Mouse (Mus musculus) MEL (cell line): ENCODE measurements at regions not wholly inside any gene's neighbourhood (a gene's known extent, or its start where the extent isn't known, plus 50 kb on each side); places are given as distances from the start of the nearest gene placed in this dataset.

Source experiments
- DNase-seq: peaks from one replicate; pipeline ENCODE4 v3.0.0; 2011; ENCODE audit warnings: low read depth, low spot score
- H3K27ac ChIP-seq: 2 replicates; pipeline ENCODE4 v1.5.1; 2012; ENCODE audit warnings: low read depth, mild to moderate bottlenecking, control low read depth, low read length, moderate library complexity; ENCODE audit not compliant: control insufficient read depth
- H3K27me3 ChIP-seq, 2 experiments: fragments of 150-350 bp in 1 of 2; sonication (generic) in 1 of 2; 2 replicates each; pipeline ENCODE4 v1.6.1; 2012; ENCODE audit warnings: low read length in 2 of 2, mild to moderate bottlenecking in 2 of 2, improper control_type of control experiment in 1 of 2, moderate library complexity in 1 of 2; ENCODE audit not compliant: insufficient read depth in 2 of 2, control insufficient read depth in 1 of 2
- H3K36me3 ChIP-seq, 2 experiments: 2 replicates each; pipeline ENCODE4 v1.6.1; 2012 to 2014; ENCODE audit warnings: low read length in 2 of 2, improper control_type of control experiment in 1 of 2, inconsistent platforms in 1 of 2, mild to moderate bottlenecking in 1 of 2; ENCODE audit not compliant: insufficient read depth in 2 of 2, control insufficient read depth in 1 of 2
- H3K4me1 ChIP-seq, 2 experiments: fragments of 150-350 bp in 1 of 2; sonication (generic) in 1 of 2; 2 replicates each; pipeline ENCODE4 v1.6.1; 2012; ENCODE audit warnings: low read length in 2 of 2, improper control_type of control experiment in 1 of 2, mild to moderate bottlenecking in 1 of 2; ENCODE audit not compliant: insufficient read depth in 2 of 2, control insufficient read depth in 1 of 2
- H3K4me3 ChIP-seq, 2 experiments: fragments of 150-350 bp in 1 of 2; sonication (generic) in 1 of 2; 2 replicates each; pipeline ENCODE4 v1.5.1; 2012; ENCODE audit warnings: low read depth in 2 of 2, low read length in 2 of 2, mild to moderate bottlenecking in 2 of 2, moderate library complexity in 2 of 2, control low read depth in 1 of 2, improper control_type of control experiment in 1 of 2; ENCODE audit not compliant: control insufficient read depth in 1 of 2, insufficient read depth in 1 of 2
- H3K79me2 ChIP-seq: 2 replicates; pipeline ENCODE4 v1.6.1; 2012; ENCODE audit warnings: mild to moderate bottlenecking, low read length, moderate library complexity; ENCODE audit not compliant: control insufficient read depth, poor library complexity, insufficient read depth
- H3K9ac ChIP-seq: 2 replicates; pipeline ENCODE4 v1.6.1; 2012; ENCODE audit warnings: low read depth, mild to moderate bottlenecking, control low read depth, low read length, moderate library complexity; ENCODE audit not compliant: control insufficient read depth, poor library complexity, severe bottlenecking
- H3K9me3 ChIP-seq: fragments of 150-350 bp; sonication (generic); replicated peaks from 2 replicates; pipeline ENCODE4 v1.6.1; 2012; ENCODE audit warnings: mild to moderate bottlenecking, low read length, improper control_type of control experiment, moderate library complexity; ENCODE audit not compliant: insufficient read depth
- BHLHE40 ChIP-seq: IDR thresholded peaks from 2 replicates; pipeline ENCODE4 v1.6.1; 2012; ENCODE audit warnings: low read depth, mild to moderate bottlenecking, inconsistent platforms, low read length, improper control_type of control experiment, borderline replicate concordance
- CHD2 ChIP-seq: IDR thresholded peaks from 2 replicates; pipeline ENCODE4 v1.6.1; 2011; ENCODE audit warnings: low read length, improper control_type of control experiment
- CTCF ChIP-seq, 3 experiments: IDR thresholded peaks in 2 of 3; conservative IDR thresholded peaks in 1 of 3; 2 replicates each; pipeline ENCODE4 v1.5.1; 2011 to 2012; ENCODE audit warnings: low read length in 3 of 3, low read depth in 2 of 3, mild to moderate bottlenecking in 2 of 3, improper control_type of control experiment in 1 of 3, inconsistent platforms in 1 of 3, mixed read lengths in 1 of 3, moderate library complexity in 1 of 3; ENCODE audit not compliant: control insufficient read depth in 1 of 3, insufficient read depth in 1 of 3, poor library complexity in 1 of 3, severe bottlenecking in 1 of 3
- E2F4 ChIP-seq: IDR thresholded peaks from 2 replicates; pipeline ENCODE4 v1.6.1; 2011; ENCODE audit warnings: low read depth, low read length, improper control_type of control experiment, borderline replicate concordance
- ELF1 ChIP-seq: IDR thresholded peaks from 2 replicates; pipeline ENCODE4 v1.6.1; 2014; ENCODE audit warnings: low read depth, mild to moderate bottlenecking, inconsistent platforms, low read length, improper control_type of control experiment, moderate library complexity
- HCFC1 ChIP-seq: IDR thresholded peaks from 2 replicates; pipeline ENCODE4 v1.6.1; 2012; ENCODE audit warnings: low read depth, mild to moderate bottlenecking, inconsistent platforms, low read length, improper control_type of control experiment, moderate library complexity
- KAT2A ChIP-seq: conservative IDR thresholded peaks from 2 replicates; pipeline ENCODE4 v1.6.1; 2012; ENCODE audit warnings: low read depth, low read length, improper control_type of control experiment, inconsistent platforms
- MAFK ChIP-seq: IDR thresholded peaks from 2 replicates; pipeline ENCODE4 v1.6.1; 2011; ENCODE audit warnings: low read depth, mild to moderate bottlenecking, low read length, improper control_type of control experiment, borderline replicate concordance
- MAZ ChIP-seq: IDR thresholded peaks from 2 replicates; pipeline ENCODE4 v1.6.1; 2012; ENCODE audit warnings: low read depth, mild to moderate bottlenecking, inconsistent platforms, low read length, improper control_type of control experiment
- MXI1 ChIP-seq: IDR thresholded peaks from 2 replicates; pipeline ENCODE4 v1.6.1; 2011; ENCODE audit warnings: mild to moderate bottlenecking, low read depth, low read length, improper control_type of control experiment
- MYC ChIP-seq: IDR thresholded peaks from 2 replicates; pipeline ENCODE4 v1.6.1; 2011; ENCODE audit warnings: low read depth, mild to moderate bottlenecking, low read length, improper control_type of control experiment, moderate library complexity
- NRF1 ChIP-seq: IDR thresholded peaks from 2 replicates; pipeline ENCODE4 v1.6.1; 2014; ENCODE audit warnings: low read depth, mild to moderate bottlenecking, inconsistent platforms, low read length, improper control_type of control experiment, moderate library complexity; ENCODE audit not compliant: poor library complexity, insufficient read depth, severe bottlenecking
- RCOR1 ChIP-seq: IDR thresholded peaks from 2 replicates; pipeline ENCODE4 v1.6.1; 2012; ENCODE audit warnings: low read depth, mild to moderate bottlenecking, inconsistent platforms, low read length, improper control_type of control experiment
- SMC3 ChIP-seq: IDR thresholded peaks from 2 replicates; pipeline ENCODE4 v1.6.1; 2011; ENCODE audit warnings: low read depth, low read length, improper control_type of control experiment
- TAL1 ChIP-seq: IDR thresholded peaks from 2 replicates; pipeline ENCODE4 v1.6.1; 2012; ENCODE audit warnings: mild to moderate bottlenecking, inconsistent platforms, low read length, moderate library complexity, mixed read lengths
- TCF12 ChIP-seq: IDR thresholded peaks from 2 replicates; pipeline ENCODE4 v1.6.1; 2014; ENCODE audit warnings: low read depth, mild to moderate bottlenecking, inconsistent platforms, low read length, improper control_type of control experiment, moderate library complexity
- UBTF ChIP-seq: IDR thresholded peaks from 2 replicates; pipeline ENCODE4 v1.6.1; 2012; ENCODE audit warnings: low read depth, mild to moderate bottlenecking, inconsistent platforms, low read length, improper control_type of control experiment, moderate library complexity, borderline replicate concordance; ENCODE audit not compliant: insufficient read depth
- USF2 ChIP-seq, 2 experiments: IDR thresholded peaks; 2 replicates each; pipeline ENCODE4 v1.6.1; 2011 to 2012; ENCODE audit warnings: improper control_type of control experiment in 2 of 2, low read length in 2 of 2, borderline replicate concordance in 1 of 2, inconsistent platforms in 1 of 2, low read depth in 1 of 2, mild to moderate bottlenecking in 1 of 2; ENCODE audit not compliant: insufficient read depth in 1 of 2
- ZC3H11A ChIP-seq: IDR thresholded peaks from 2 replicates; pipeline ENCODE4 v1.6.1; 2012; ENCODE audit warnings: low read depth, mild to moderate bottlenecking, inconsistent platforms, low read length, improper control_type of control experiment
- ZKSCAN1 ChIP-seq: IDR thresholded peaks from 2 replicates; pipeline ENCODE4 v1.6.1; 2012; ENCODE audit warnings: low read depth, mild to moderate bottlenecking, inconsistent platforms, low read length, improper control_type of control experiment, moderate library complexity
- ZMIZ1 ChIP-seq: IDR thresholded peaks from 2 replicates; pipeline ENCODE4 v1.6.1; 2012; ENCODE audit warnings: low read depth, mild to moderate bottlenecking, inconsistent platforms, low read length, improper control_type of control experiment, moderate library complexity

DNA sequence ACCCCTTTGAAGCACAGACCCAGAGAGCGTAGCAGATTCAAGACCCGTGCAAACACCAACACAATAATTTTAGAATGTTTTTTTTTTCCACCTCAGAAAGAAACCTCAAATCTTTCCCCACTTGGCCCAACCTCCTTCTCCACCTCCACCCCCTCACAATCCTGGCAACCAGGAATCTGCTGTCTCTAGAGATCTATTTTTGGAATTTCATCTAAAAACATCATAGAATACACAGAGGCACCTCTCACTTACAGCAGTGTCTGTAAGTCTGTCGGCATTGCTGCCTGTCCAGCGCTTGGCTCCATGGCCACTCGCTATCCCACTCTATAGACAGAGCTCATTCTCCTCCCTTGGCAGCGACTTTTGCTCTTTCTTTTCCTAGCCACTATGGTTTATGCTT, 96.8 kb downstream of the Mn1 start:
- no peaks in the 10 kb centered on the region for H3K27me3 ChIP-seq
- H3K4me1 ChIP-seq: peaks cover 8 to 38% of the 10 kb centered on the region in 2 experiments
- H3K4me3 ChIP-seq: no peak overlapping the region
- H3K9me3 ChIP-seq: no peaks in the 10 kb centered on the region
- no peak for TF ChIP-seq ELF1
- TF ChIP-seq CHD2: no peak
- no peak for TF ChIP-seq TAL1
- TF ChIP-seq TCF12: no peak
- TF ChIP-seq BHLHE40: no peak
- TF ChIP-seq USF2 (IDR thresholded peaks at IDR 0.05; ENCODE audit: borderline replicate concordance in 1 of 2, insufficient read depth in 1 of 2, low read depth in 1 of 2, low read length in 2 of 2): no peak
- TF ChIP-seq MXI1: no peak
- TF ChIP-seq ZKSCAN1: no peak
- no peak for TF ChIP-seq ZMIZ1
- no peak for TF ChIP-seq SMC3
- no peak for TF ChIP-seq CTCF (IDR thresholded peaks at IDR 0.05 in 2 of 3, conservative IDR thresholded peaks at IDR 0.05 in 1 of 3; ENCODE audit: control insufficient read depth in 1 of 3, insufficient read depth in 1 of 3, low read depth in 2 of 3, low read length in 3 of 3, poor library complexity in 1 of 3, severe bottlenecking in 1 of 3)
- no peak for TF ChIP-seq UBTF
- TF ChIP-seq MAZ: no peak
- no peak for TF ChIP-seq KAT2A
- no peak for TF ChIP-seq RCOR1
- TF ChIP-seq MYC: no peak
- TF ChIP-seq HCFC1: no peak
- no peak for TF ChIP-seq MAFK
- TF ChIP-seq ZC3H11A: no peak
- TF ChIP-seq, all 39 proteins: peak for 0
- Histone ChIP-seq H3K79me2 (no peaks in the 10 kb centered on the region; the same call in 1 of the 2 replicates), H3K36me3 (peaks cover 0 to 9% of the 10 kb centered on the region in 2 experiments; a peak in 2 of 4 replicates), H3K27ac (no peak overlapping the region), H3K9ac (no peak overlapping the region)
- no peak for DNase-seq

DNA sequence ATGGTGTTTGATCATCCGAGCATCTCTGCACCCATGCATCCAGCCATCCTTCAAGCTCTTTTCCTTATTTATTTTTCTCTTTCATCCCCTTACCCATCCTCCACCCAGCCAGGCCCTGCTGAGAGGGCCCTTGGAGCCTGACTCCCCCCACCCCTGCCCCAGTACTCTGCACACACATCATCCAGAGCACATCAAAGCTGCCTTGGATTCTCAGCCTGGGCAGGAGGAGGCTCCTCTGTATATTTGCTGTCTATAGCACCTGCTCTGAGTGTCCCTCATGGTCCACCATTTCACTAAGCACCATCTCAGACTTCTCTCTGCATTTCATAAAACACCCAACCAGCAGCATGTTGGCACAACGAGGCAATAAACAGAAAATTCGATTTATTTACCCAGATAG, 101.9 kb downstream of the Mn1 start:
- DNase-seq: no peak
- Histone ChIP-seq H3K4me1 (peaks cover 4 to 9% of the 10 kb centered on the region in 2 experiments), H3K27me3 (no peaks in the 10 kb centered on the region), H3K9ac (no peak overlapping the region), H3K36me3 (no peaks in the 10 kb centered on the region), H3K27ac (no peak overlapping the region), H3K79me2 (no peaks in the 10 kb centered on the region), H3K9me3 (no peaks in the 10 kb centered on the region), H3K4me3 (peak overlapping the region in 1 of 2 experiments; percentile 3; a peak in 1 of 4 replicates)
- TF ChIP-seq E2F4 (no peak), NRF1 (no peak)
